Mouse (Mus musculus) MEL (cell line): ENCODE measurements at regions not wholly inside any gene's neighbourhood (a gene's known extent, or its start where the extent isn't known, plus 50 kb on each side); places are given as distances from the start of the nearest gene placed in this dataset.

Source experiments
- DNase-seq: peaks from one replicate; pipeline ENCODE4 v3.0.0; 2011; ENCODE audit warnings: low read depth, low spot score
- H3K27ac ChIP-seq: 2 replicates; pipeline ENCODE4 v1.5.1; 2012; ENCODE audit warnings: low read depth, mild to moderate bottlenecking, control low read depth, low read length, moderate library complexity; ENCODE audit not compliant: control insufficient read depth
- H3K27me3 ChIP-seq, 2 experiments: fragments of 150-350 bp in 1 of 2; sonication (generic) in 1 of 2; 2 replicates each; pipeline ENCODE4 v1.6.1; 2012; ENCODE audit warnings: low read length in 2 of 2, mild to moderate bottlenecking in 2 of 2, improper control_type of control experiment in 1 of 2, moderate library complexity in 1 of 2; ENCODE audit not compliant: insufficient read depth in 2 of 2, control insufficient read depth in 1 of 2
- H3K36me3 ChIP-seq, 2 experiments: 2 replicates each; pipeline ENCODE4 v1.6.1; 2012 to 2014; ENCODE audit warnings: low read length in 2 of 2, improper control_type of control experiment in 1 of 2, inconsistent platforms in 1 of 2, mild to moderate bottlenecking in 1 of 2; ENCODE audit not compliant: insufficient read depth in 2 of 2, control insufficient read depth in 1 of 2
- H3K4me1 ChIP-seq, 2 experiments: fragments of 150-350 bp in 1 of 2; sonication (generic) in 1 of 2; 2 replicates each; pipeline ENCODE4 v1.6.1; 2012; ENCODE audit warnings: low read length in 2 of 2, improper control_type of control experiment in 1 of 2, mild to moderate bottlenecking in 1 of 2; ENCODE audit not compliant: insufficient read depth in 2 of 2, control insufficient read depth in 1 of 2
- H3K4me3 ChIP-seq, 2 experiments: fragments of 150-350 bp in 1 of 2; sonication (generic) in 1 of 2; 2 replicates each; pipeline ENCODE4 v1.5.1; 2012; ENCODE audit warnings: low read depth in 2 of 2, low read length in 2 of 2, mild to moderate bottlenecking in 2 of 2, moderate library complexity in 2 of 2, control low read depth in 1 of 2, improper control_type of control experiment in 1 of 2; ENCODE audit not compliant: control insufficient read depth in 1 of 2, insufficient read depth in 1 of 2
- H3K79me2 ChIP-seq: 2 replicates; pipeline ENCODE4 v1.6.1; 2012; ENCODE audit warnings: mild to moderate bottlenecking, low read length, moderate library complexity; ENCODE audit not compliant: control insufficient read depth, poor library complexity, insufficient read depth
- H3K9ac ChIP-seq: 2 replicates; pipeline ENCODE4 v1.6.1; 2012; ENCODE audit warnings: low read depth, mild to moderate bottlenecking, control low read depth, low read length, moderate library complexity; ENCODE audit not compliant: control insufficient read depth, poor library complexity, severe bottlenecking
- H3K9me3 ChIP-seq: fragments of 150-350 bp; sonication (generic); replicated peaks from 2 replicates; pipeline ENCODE4 v1.6.1; 2012; ENCODE audit warnings: mild to moderate bottlenecking, low read length, improper control_type of control experiment, moderate library complexity; ENCODE audit not compliant: insufficient read depth
- CHD1 ChIP-seq: IDR thresholded peaks from 2 replicates; pipeline ENCODE4 v1.6.1; 2012; ENCODE audit warnings: low read depth, mild to moderate bottlenecking, inconsistent platforms, low read length, improper control_type of control experiment
- EP300 ChIP-seq, 2 experiments: IDR thresholded peaks; 2 replicates each; pipeline ENCODE4 v1.6.1; 2011; ENCODE audit warnings: improper control_type of control experiment in 2 of 2, low read length in 2 of 2, low read depth in 1 of 2, mild to moderate bottlenecking in 1 of 2
- ETS1 ChIP-seq: IDR thresholded peaks from 2 replicates; pipeline ENCODE4 v1.6.1; 2012; ENCODE audit warnings: low read depth, mild to moderate bottlenecking, inconsistent platforms, low read length, improper control_type of control experiment, moderate library complexity
- GATA1 ChIP-seq: IDR thresholded peaks from 2 replicates; pipeline ENCODE4 v1.6.1; 2011; ENCODE audit warnings: low read depth, low read length, improper control_type of control experiment
- HCFC1 ChIP-seq: IDR thresholded peaks from 2 replicates; pipeline ENCODE4 v1.6.1; 2012; ENCODE audit warnings: low read depth, mild to moderate bottlenecking, inconsistent platforms, low read length, improper control_type of control experiment, moderate library complexity
- JUND ChIP-seq: IDR thresholded peaks from 2 replicates; pipeline ENCODE4 v1.6.1; 2011; ENCODE audit warnings: low read depth, mild to moderate bottlenecking, improper control_type of control experiment, low read length
- MAZ ChIP-seq: IDR thresholded peaks from 2 replicates; pipeline ENCODE4 v1.6.1; 2012; ENCODE audit warnings: low read depth, mild to moderate bottlenecking, inconsistent platforms, low read length, improper control_type of control experiment
- MEF2A ChIP-seq: IDR thresholded peaks from 2 replicates; pipeline ENCODE4 v1.6.1; 2014; ENCODE audit warnings: low read depth, mild to moderate bottlenecking, inconsistent platforms, low read length, improper control_type of control experiment; ENCODE audit not compliant: poor library complexity, insufficient replicate concordance, severe bottlenecking; ENCODE audit errors: extremely low read depth
- MXI1 ChIP-seq: IDR thresholded peaks from 2 replicates; pipeline ENCODE4 v1.6.1; 2011; ENCODE audit warnings: mild to moderate bottlenecking, low read depth, low read length, improper control_type of control experiment
- NRF1 ChIP-seq: IDR thresholded peaks from 2 replicates; pipeline ENCODE4 v1.6.1; 2014; ENCODE audit warnings: low read depth, mild to moderate bottlenecking, inconsistent platforms, low read length, improper control_type of control experiment, moderate library complexity; ENCODE audit not compliant: poor library complexity, insufficient read depth, severe bottlenecking
- POLR2A ChIP-seq, 2 experiments: IDR thresholded peaks; 2 replicates each; pipeline ENCODE4 v1.6.1; 2011 to 2012; ENCODE audit warnings: low read length in 2 of 2, mild to moderate bottlenecking in 2 of 2, control low read depth in 1 of 2, improper control_type of control experiment in 1 of 2, low read depth in 1 of 2, moderate library complexity in 1 of 2; ENCODE audit not compliant: control insufficient read depth in 1 of 2, insufficient read depth in 1 of 2, poor library complexity in 1 of 2
- TBP ChIP-seq: IDR thresholded peaks from 2 replicates; pipeline ENCODE4 v1.8.0; 2011; ENCODE audit warnings: low read depth, low read length, improper control_type of control experiment
- UBTF ChIP-seq: IDR thresholded peaks from 2 replicates; pipeline ENCODE4 v1.6.1; 2012; ENCODE audit warnings: low read depth, mild to moderate bottlenecking, inconsistent platforms, low read length, improper control_type of control experiment, moderate library complexity, borderline replicate concordance; ENCODE audit not compliant: insufficient read depth
- ZC3H11A ChIP-seq: IDR thresholded peaks from 2 replicates; pipeline ENCODE4 v1.6.1; 2012; ENCODE audit warnings: low read depth, mild to moderate bottlenecking, inconsistent platforms, low read length, improper control_type of control experiment
- ZKSCAN1 ChIP-seq: IDR thresholded peaks from 2 replicates; pipeline ENCODE4 v1.6.1; 2012; ENCODE audit warnings: low read depth, mild to moderate bottlenecking, inconsistent platforms, low read length, improper control_type of control experiment, moderate library complexity
- ZMIZ1 ChIP-seq: IDR thresholded peaks from 2 replicates; pipeline ENCODE4 v1.6.1; 2012; ENCODE audit warnings: low read depth, mild to moderate bottlenecking, inconsistent platforms, low read length, improper control_type of control experiment, moderate library complexity
- ZNF384 ChIP-seq: IDR thresholded peaks from 2 replicates; pipeline ENCODE4 v1.6.1; 2012; ENCODE audit warnings: low read depth, mild to moderate bottlenecking, inconsistent platforms, low read length, improper control_type of control experiment

DNA sequence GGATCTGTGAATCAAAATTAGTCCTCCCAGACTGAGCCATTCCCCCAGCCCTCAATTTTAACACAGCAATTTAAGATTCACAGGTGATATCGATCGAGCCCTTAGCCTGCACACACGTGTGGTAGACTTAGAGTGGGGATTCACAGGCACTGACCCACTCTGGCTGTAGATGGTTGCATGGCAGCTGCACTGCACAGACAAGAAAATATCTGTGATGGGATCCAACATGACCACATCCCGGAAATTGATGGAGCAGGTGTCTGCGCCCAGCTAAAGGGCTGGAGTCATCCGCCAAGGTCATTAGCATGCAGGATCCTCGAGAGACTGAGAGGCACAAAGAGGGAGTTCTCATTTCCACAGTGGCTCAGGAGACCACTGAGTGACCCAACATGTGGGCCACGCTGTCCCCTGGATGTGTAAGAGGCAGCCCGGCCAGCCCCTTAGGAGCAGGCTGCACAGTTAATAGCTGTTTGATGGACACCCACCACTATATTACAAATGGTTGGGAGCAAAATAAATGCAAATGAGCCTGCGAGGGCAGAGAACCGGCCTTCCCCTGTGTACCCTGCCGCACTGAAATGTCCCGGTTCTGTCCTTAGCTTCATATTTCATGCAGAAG is 221.4 kb upstream of the Kazn start:
- no peaks in the 10 kb centered on the region for H3K4me1 ChIP-seq
- no peaks in the 10 kb centered on the region for H3K9me3 ChIP-seq
- H3K36me3 ChIP-seq, result no peaks in the 10 kb centered on the region
- H3K27ac ChIP-seq, result no peak overlapping the region
- H3K27me3 ChIP-seq, result no peaks in the 10 kb centered on the region
- no peak for DNase-seq
- H3K9ac ChIP-seq, result no peak overlapping the region
- H3K79me2 ChIP-seq, result no peaks in the 10 kb centered on the region
- H3K4me3 ChIP-seq, result no peak overlapping the region
- no peak for TF ChIP-seq MAZ
- TF ChIP-seq EP300 (IDR thresholded peaks at IDR 0.05; ENCODE audit: low read depth in 1 of 2, low read length in 2 of 2), result no peak
- TF ChIP-seq JUND, result no peak
- no peak for TF ChIP-seq POLR2A (IDR thresholded peaks at IDR 0.05; ENCODE audit: control insufficient read depth in 1 of 2, insufficient read depth in 1 of 2, low read depth in 1 of 2, low read length in 2 of 2, poor library complexity in 1 of 2)
- TF ChIP-seq ETS1, result no peak
- no peak for TF ChIP-seq ZNF384
- TF ChIP-seq TBP, result no peak
- TF ChIP-seq NRF1, result no peak
- TF ChIP-seq GATA1, result no peak
- TF ChIP-seq HCFC1, result no peak
- TF ChIP-seq MEF2A, result no peak
- TF ChIP-seq ZMIZ1, result no peak
- no peak for TF ChIP-seq CHD1
- TF ChIP-seq UBTF, result no peak
- no peak for TF ChIP-seq MXI1
- TF ChIP-seq, all 39 proteins: peak for 0

DNA sequence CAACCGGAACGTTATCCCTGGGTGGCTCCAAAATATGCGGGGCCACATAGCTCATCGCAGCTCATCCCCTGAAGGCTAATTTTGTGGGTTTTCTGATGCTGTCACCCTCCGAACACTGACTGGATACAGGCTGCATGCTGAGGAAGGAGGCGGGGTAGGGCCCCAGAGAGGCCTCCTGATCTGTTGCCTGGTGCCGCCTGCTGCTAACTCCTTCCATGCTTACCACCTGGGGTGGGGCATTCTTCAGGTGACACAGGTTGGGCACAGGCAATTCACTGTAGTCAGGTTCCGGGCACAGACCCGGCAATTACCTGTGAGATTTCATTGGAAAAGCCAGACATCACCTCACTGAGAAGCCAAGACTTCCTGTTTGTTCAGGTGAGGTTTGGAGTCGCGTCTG is 213.4 kb upstream of the Kazn start:
- H3K27ac ChIP-seq, result no peak overlapping the region
- no peaks in the 10 kb centered on the region for H3K27me3 ChIP-seq
- H3K4me1 ChIP-seq, result no peaks in the 10 kb centered on the region
- H3K9ac ChIP-seq, result no peak overlapping the region
- no peaks in the 10 kb centered on the region for H3K9me3 ChIP-seq
- DNase-seq, result no peak
- no peak overlapping the region for H3K4me3 ChIP-seq
- TF ChIP-seq ZKSCAN1 (no peak), ZC3H11A (no peak)
- H3K36me3 ChIP-seq, result no peaks in the 10 kb centered on the region
- H3K79me2 ChIP-seq, result no peaks in the 10 kb centered on the region
